Mouse (Mus musculus): Measurements from ENCODE around the gene Stim1. TPM values are rescaled to one million over a fixed set of nuclear protein-coding genes. Genes with fewer than 3 reads are reported as not detected.

Gene Stim1
- polyA plus RNA-seq, 1 experiment from 2014 or later = 15.1 TPM

DNA sequence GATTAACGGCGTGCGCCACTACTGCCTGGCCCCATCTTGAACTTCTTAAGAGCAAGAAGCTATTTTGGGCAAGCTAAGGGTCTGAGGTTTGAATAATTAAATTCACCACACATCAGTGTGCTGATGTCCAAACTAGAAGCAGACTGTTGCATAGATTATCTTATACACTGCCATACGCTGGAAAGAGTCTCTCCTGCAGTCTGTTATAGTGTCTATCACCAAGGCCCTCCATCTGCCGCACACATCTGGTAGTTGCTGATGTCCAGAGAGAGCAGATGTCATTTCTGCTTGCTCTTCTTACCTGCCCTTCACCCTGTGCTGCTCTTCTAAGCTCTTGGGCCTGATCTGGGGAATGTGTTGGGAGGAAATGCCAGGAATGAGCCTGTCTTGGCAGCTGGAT is 62.7 kb downstream of the Stim1 start:
- H3K27me3 ChIP-seq (replicated peaks; ENCODE audit: control insufficient read depth, insufficient read depth, low read length) = no peaks in the 10 kb centered on the region
- H3K4me2 ChIP-seq (ENCODE audit: low read length) = no peak overlapping the region
- H3K36me3 ChIP-seq (ENCODE audit: control insufficient read depth, insufficient read depth, low read length) = no peaks in the 10 kb centered on the region
- 92% methylated on average over 5 of the region's 5 CpGs for WGBS
- no peak overlapping the region for H3K27ac ChIP-seq (ENCODE audit: low read depth, low read length)
- no peak for ATAC-seq
- no peak overlapping the region for H3K9ac ChIP-seq (ENCODE audit: low read depth, low read length)
- no peaks in the 10 kb centered on the region for H3K4me1 ChIP-seq (ENCODE audit: control insufficient read depth, insufficient read depth, low read depth, low read length)
- no peaks in the 10 kb centered on the region for H3K9me3 ChIP-seq (ENCODE audit: control insufficient read depth, low read length)
- no peak overlapping the region for H3K4me3 ChIP-seq (ENCODE audit: low read length)

GRCm38 (mm10) chr7:102331476-102331875 is 63.9 kb downstream of the Stim1 start:
- ATAC-seq = no peak
- H3K4me2 ChIP-seq (ENCODE audit: low read length) = no peak overlapping the region
- H3K27ac ChIP-seq (ENCODE audit: low read depth, low read length) = no peak overlapping the region
- H3K9me3 ChIP-seq (ENCODE audit: control insufficient read depth, low read length) = no peaks in the 10 kb centered on the region
- no peak overlapping the region for H3K9ac ChIP-seq (ENCODE audit: low read depth, low read length)
- H3K4me3 ChIP-seq (ENCODE audit: low read length) = no peak overlapping the region
- 73% methylated on average over 3 of the region's 3 CpGs for WGBS
- H3K27me3 ChIP-seq (replicated peaks; ENCODE audit: control insufficient read depth, insufficient read depth, low read length) = no peaks in the 10 kb centered on the region
- H3K36me3 ChIP-seq (ENCODE audit: control insufficient read depth, insufficient read depth, low read length) = no peaks in the 10 kb centered on the region
- H3K4me1 ChIP-seq (ENCODE audit: control insufficient read depth, insufficient read depth, low read depth, low read length) = no peaks in the 10 kb centered on the region

DNA sequence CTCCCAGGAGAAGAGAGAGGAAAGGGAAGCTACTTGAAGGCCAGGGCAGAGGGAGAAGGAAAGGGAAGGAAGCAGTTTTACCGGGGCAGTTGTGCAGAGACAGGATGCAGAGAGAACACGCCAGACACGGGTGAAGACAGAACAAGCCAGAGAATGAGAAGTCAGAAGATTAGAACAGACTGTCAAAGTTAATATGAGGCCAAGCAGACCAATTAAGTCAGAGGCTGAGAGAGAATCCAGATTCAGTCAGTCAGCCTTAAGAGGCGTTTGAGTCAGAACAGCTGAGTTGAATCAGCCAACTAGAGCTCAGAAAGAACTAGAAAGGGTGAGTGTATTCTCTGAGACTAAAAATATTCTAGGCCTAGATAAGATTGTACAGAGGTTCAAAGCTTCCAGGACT is 66.1 kb downstream of the Stim1 start:
- H3K9ac ChIP-seq (ENCODE audit: low read depth, low read length) = no peak overlapping the region
- H3K4me3 ChIP-seq (ENCODE audit: low read length) = no peak overlapping the region
- ATAC-seq = no peak
- no peaks in the 10 kb centered on the region for H3K4me1 ChIP-seq (ENCODE audit: control insufficient read depth, insufficient read depth, low read depth, low read length)
- H3K27ac ChIP-seq (ENCODE audit: low read depth, low read length) = no peak overlapping the region
- 86% methylated on average over 4 of the region's 4 CpGs for WGBS
- no peaks in the 10 kb centered on the region for H3K36me3 ChIP-seq (ENCODE audit: control insufficient read depth, insufficient read depth, low read length)
- H3K27me3 ChIP-seq (replicated peaks; ENCODE audit: control insufficient read depth, insufficient read depth, low read length) = no peaks in the 10 kb centered on the region
- no peaks in the 10 kb centered on the region for H3K9me3 ChIP-seq (ENCODE audit: control insufficient read depth, low read length)
- no peak overlapping the region for H3K4me2 ChIP-seq (ENCODE audit: low read length)

DNA sequence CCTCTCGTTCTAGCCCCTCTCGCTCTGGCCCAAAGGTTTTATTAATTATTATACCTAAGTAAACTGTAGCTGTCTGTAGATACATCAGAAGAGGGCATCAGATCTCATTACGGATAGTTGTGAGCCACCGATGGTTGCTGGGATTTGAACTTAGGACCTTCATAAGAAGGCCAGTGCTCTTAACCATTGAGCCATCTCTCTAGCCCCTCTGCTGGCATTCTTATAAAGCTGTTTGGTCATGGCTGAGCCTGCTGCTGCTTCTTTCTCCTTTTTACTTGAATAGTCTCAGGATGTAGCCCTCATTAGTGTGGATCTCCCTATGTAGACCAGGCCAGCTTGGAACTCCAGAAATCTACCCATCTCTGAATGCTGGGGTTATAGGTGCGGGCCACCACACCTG is 69.7 kb downstream of the Stim1 start:
- Histone ChIP-seq H3K9ac (ENCODE audit: low read depth, low read length) (no peak overlapping the region), H3K27me3 (replicated peaks; ENCODE audit: control insufficient read depth, insufficient read depth, low read length) (no peaks in the 10 kb centered on the region), H3K4me2 (ENCODE audit: low read length) (no peak overlapping the region), H3K4me3 (ENCODE audit: low read length) (no peak overlapping the region), H3K4me1 (ENCODE audit: control insufficient read depth, insufficient read depth, low read depth, low read length) (no peaks in the 10 kb centered on the region), H3K27ac (ENCODE audit: low read depth, low read length) (no peak overlapping the region), H3K9me3 (ENCODE audit: control insufficient read depth, low read length) (no peaks in the 10 kb centered on the region), H3K36me3 (ENCODE audit: control insufficient read depth, insufficient read depth, low read length) (no peaks in the 10 kb centered on the region)
- WGBS = 97% methylated on average over 5 of the region's 5 CpGs
- no peak for ATAC-seq

DNA sequence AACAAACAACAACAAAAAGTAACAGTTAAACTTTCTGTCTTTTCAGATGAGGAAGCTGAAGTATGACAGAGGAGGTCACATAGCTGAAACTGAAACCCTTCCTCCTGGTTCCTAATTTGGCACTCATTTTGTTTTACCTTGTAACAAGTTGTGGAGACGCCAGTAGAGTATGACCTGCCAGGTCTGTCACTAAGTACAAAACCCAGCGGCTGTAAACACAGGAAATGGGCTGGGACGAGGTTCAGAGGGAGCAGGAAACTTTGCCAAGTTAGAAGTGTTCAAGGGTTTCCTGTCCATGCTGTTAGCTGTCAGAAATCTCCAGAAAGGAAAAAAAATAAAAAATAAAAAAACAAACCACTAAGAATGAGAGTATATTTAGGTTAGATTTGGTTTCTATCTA is 70.3 kb downstream of the Stim1 start:
- H3K36me3 ChIP-seq (ENCODE audit: control insufficient read depth, insufficient read depth, low read length) = no peaks in the 10 kb centered on the region
- H3K27ac ChIP-seq (ENCODE audit: low read depth, low read length) = no peak overlapping the region
- WGBS = 75% methylated on average over 3 of the region's 3 CpGs
- ATAC-seq = no peak
- H3K4me2 ChIP-seq (ENCODE audit: low read length) = no peak overlapping the region
- no peak overlapping the region for H3K9ac ChIP-seq (ENCODE audit: low read depth, low read length)
- no peaks in the 10 kb centered on the region for H3K27me3 ChIP-seq (replicated peaks; ENCODE audit: control insufficient read depth, insufficient read depth, low read length)
- H3K9me3 ChIP-seq (ENCODE audit: control insufficient read depth, low read length) = no peaks in the 10 kb centered on the region
- no peaks in the 10 kb centered on the region for H3K4me1 ChIP-seq (ENCODE audit: control insufficient read depth, insufficient read depth, low read depth, low read length)
- H3K4me3 ChIP-seq (ENCODE audit: low read length) = no peak overlapping the region

GRCm38 (mm10) chr7:102338956-102339355 is 71.3 kb downstream of the Stim1 start:
- Histone ChIP-seq H3K27ac (ENCODE audit: low read depth, low read length) (no peak overlapping the region), H3K4me3 (ENCODE audit: low read length) (no peak overlapping the region), H3K9me3 (ENCODE audit: control insufficient read depth, low read length) (no peaks in the 10 kb centered on the region), H3K4me2 (ENCODE audit: low read length) (no peak overlapping the region), H3K4me1 (ENCODE audit: control insufficient read depth, insufficient read depth, low read depth, low read length) (no peaks in the 10 kb centered on the region), H3K36me3 (ENCODE audit: control insufficient read depth, insufficient read depth, low read length) (no peaks in the 10 kb centered on the region), H3K9ac (ENCODE audit: low read depth, low read length) (no peak overlapping the region), H3K27me3 (replicated peaks; ENCODE audit: control insufficient read depth, insufficient read depth, low read length) (no peaks in the 10 kb centered on the region)
- ATAC-seq = no peak
- 92% methylated on average over 3 of the region's 3 CpGs for WGBS

GRCm38 (mm10) chr7:102345893-102346292 is 78.3 kb downstream of the Stim1 start:
- Histone ChIP-seq H3K9me3 (ENCODE audit: control insufficient read depth, low read length) (no peaks in the 10 kb centered on the region), H3K4me2 (ENCODE audit: low read length) (no peak overlapping the region), H3K36me3 (ENCODE audit: control insufficient read depth, insufficient read depth, low read length) (no peaks in the 10 kb centered on the region), H3K27me3 (replicated peaks; ENCODE audit: control insufficient read depth, insufficient read depth, low read length) (no peaks in the 10 kb centered on the region), H3K4me1 (ENCODE audit: control insufficient read depth, insufficient read depth, low read depth, low read length) (no peaks in the 10 kb centered on the region), H3K4me3 (ENCODE audit: low read length) (no peak overlapping the region), H3K27ac (ENCODE audit: low read depth, low read length) (no peak overlapping the region), H3K9ac (ENCODE audit: low read depth, low read length) (no peak overlapping the region)
- WGBS = 59% methylated on average over 2 of the region's 2 CpGs
- ATAC-seq = no peak

- no peak for ATAC-seq
- Histone ChIP-seq H3K4me3 (ENCODE audit: low read length) (no peak overlapping the region), H3K36me3 (ENCODE audit: control insufficient read depth, insufficient read depth, low read length) (no peaks in the 10 kb centered on the region), H3K9ac (ENCODE audit: low read depth, low read length) (no peak overlapping the region), H3K4me2 (ENCODE audit: low read length) (no peak overlapping the region), H3K9me3 (ENCODE audit: control insufficient read depth, low read length) (no peaks in the 10 kb centered on the region), H3K27me3 (replicated peaks; ENCODE audit: control insufficient read depth, insufficient read depth, low read length) (no peaks in the 10 kb centered on the region), H3K4me1 (ENCODE audit: control insufficient read depth, insufficient read depth, low read depth, low read length) (no peaks in the 10 kb centered on the region), H3K27ac (ENCODE audit: low read depth, low read length) (no peak overlapping the region)
- 69% methylated on average over 3 of the region's 3 CpGs for WGBS
Observed at GRCm38 (mm10) chr7:102347327-102347726, 79.7 kb downstream of the Stim1 start.

DNA sequence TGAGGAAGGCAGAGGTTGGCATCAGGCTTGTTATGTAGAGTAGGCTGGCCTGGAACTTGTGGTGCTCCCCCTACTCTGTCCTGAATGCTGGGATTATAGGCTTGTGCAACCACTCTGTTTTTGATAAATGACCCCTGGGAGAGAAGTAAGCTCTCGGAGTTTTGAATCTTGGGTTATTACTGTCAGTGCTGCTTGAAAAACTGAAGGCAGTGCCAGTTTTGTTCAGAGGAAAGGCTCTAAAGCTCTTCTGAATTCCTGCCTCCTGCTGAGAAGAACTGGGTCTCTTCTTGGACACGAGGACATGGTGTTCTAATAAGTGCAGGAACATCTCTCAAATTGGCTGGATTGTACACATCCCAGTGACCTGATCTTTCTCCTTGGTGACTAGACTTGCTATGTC is 81.1 kb downstream of the Stim1 start:
- no peak overlapping the region for H3K27ac ChIP-seq (ENCODE audit: low read depth, low read length)
- no peak overlapping the region for H3K4me2 ChIP-seq (ENCODE audit: low read length)
- 63% methylated on average over 2 of the region's 2 CpGs for WGBS
- no peaks in the 10 kb centered on the region for H3K27me3 ChIP-seq (replicated peaks; ENCODE audit: control insufficient read depth, insufficient read depth, low read length)
- H3K9me3 ChIP-seq (ENCODE audit: control insufficient read depth, low read length) = no peaks in the 10 kb centered on the region
- H3K4me1 ChIP-seq (ENCODE audit: control insufficient read depth, insufficient read depth, low read depth, low read length) = no peaks in the 10 kb centered on the region
- no peak overlapping the region for H3K9ac ChIP-seq (ENCODE audit: low read depth, low read length)
- no peak overlapping the region for H3K4me3 ChIP-seq (ENCODE audit: low read length)
- no peaks in the 10 kb centered on the region for H3K36me3 ChIP-seq (ENCODE audit: control insufficient read depth, insufficient read depth, low read length)
- ATAC-seq = no peak

GRCm38 (mm10) chr7:102349236-102349635 is 81.6 kb downstream of the Stim1 start:
- no peaks in the 10 kb centered on the region for H3K4me1 ChIP-seq (ENCODE audit: control insufficient read depth, insufficient read depth, low read depth, low read length)
- no peak for ATAC-seq
- H3K9ac ChIP-seq (ENCODE audit: low read depth, low read length) = no peak overlapping the region
- 83% methylated on average over 5 of the region's 5 CpGs for WGBS
- H3K4me2 ChIP-seq (ENCODE audit: low read length) = no peak overlapping the region
- H3K36me3 ChIP-seq (ENCODE audit: control insufficient read depth, insufficient read depth, low read length) = no peaks in the 10 kb centered on the region
- no peak overlapping the region for H3K27ac ChIP-seq (ENCODE audit: low read depth, low read length)
- no peaks in the 10 kb centered on the region for H3K27me3 ChIP-seq (replicated peaks; ENCODE audit: control insufficient read depth, insufficient read depth, low read length)
- no peak overlapping the region for H3K4me3 ChIP-seq (ENCODE audit: low read length)
- H3K9me3 ChIP-seq (ENCODE audit: control insufficient read depth, low read length) = no peaks in the 10 kb centered on the region

Measured in hindbrain, embryonic 16.5 days (tissue).